Mouse (Mus musculus): ENCODE data around the gene Iqgap3. TPM values are rescaled to one million over a fixed set of nuclear protein-coding genes. Genes with fewer than 3 reads are reported as not detected.

Iqgap3 gene
- polyA plus RNA-seq, 1 experiment from 2014 or later: 6.8 TPM

DNA sequence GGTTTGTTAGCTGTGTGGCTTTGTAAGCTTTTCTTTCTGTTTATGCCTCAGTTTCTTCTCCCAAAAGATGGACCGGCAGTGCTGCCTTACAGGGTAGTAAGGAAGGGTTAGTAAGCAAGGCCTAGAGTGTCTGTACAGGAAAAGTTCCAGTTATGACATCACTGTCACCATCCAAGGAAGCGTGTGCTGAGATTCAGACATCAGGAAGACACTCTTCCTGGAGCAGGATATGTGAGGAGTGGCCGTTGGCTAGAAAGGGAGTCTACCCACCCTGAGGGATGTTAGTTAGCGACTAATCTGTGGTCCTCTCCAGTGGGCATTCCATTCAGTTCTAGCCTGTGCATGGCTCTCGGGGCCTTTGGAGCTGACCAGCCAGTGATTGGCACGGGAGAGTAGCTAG is 20.4 kb downstream of the Iqgap3 start:
- H3K36me3 ChIP-seq (ENCODE audit: insufficient read depth, low read length): 0 out of 2 replicates have a peak, but pooled peaks cover 9% of the 10 kb centered on the region
- no peaks in the 10 kb centered on the region for H3K9me3 ChIP-seq (replicated peaks; ENCODE audit: low read length)
- no peak overlapping the region for H3K4me3 ChIP-seq (replicated peaks; ENCODE audit: low read depth, low read length)
- no peak overlapping the region for H3K4me2 ChIP-seq (ENCODE audit: low read length)
- H3K4me1 ChIP-seq (replicated peaks; ENCODE audit: insufficient read depth, low read length): no peaks in the 10 kb centered on the region
- ATAC-seq (replicated peaks; ENCODE audit: low FRiP score, low read depth): no peak
- TF ChIP-seq CTCF (IDR thresholded peaks at IDR 0.05; ENCODE audit: low read depth): no peak
- peak; percentile 39 for DNase-seq (ENCODE audit: low spot score)
- H3K27me3 ChIP-seq (ENCODE audit: insufficient read depth, low read length): no peaks in the 10 kb centered on the region
- H3K9ac ChIP-seq (ENCODE audit: low read depth, low read length): no peak overlapping the region
- peak overlapping the region; percentile 72; the same call in 1 of the 2 replicates for H3K27ac ChIP-seq
- 76% methylated on average over 6 of the region's 6 CpGs for WGBS

DNA sequence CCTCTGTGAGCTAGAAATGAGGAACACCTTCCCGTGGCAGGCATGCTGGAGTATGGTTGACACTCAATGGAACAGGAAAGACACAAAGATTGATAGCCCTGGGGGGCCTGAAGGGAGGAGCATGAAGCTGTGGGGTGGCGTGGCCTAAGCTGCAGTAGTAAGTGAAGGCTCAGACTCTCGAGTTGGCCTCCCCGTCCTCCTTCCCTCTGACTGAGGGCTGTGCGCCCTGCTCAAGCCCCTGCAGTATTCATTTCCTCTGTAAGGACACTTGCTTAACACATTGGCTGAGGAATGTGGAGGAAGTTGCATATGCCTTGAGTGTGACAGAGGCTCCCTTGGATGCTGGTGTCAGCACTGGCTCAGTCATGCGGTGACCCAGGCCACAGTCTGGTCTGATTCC is 20.8 kb downstream of the Iqgap3 start:
- peak; percentile 23 for DNase-seq (ENCODE audit: low spot score)
- no peaks in the 10 kb centered on the region for H3K9me3 ChIP-seq (replicated peaks; ENCODE audit: low read length)

DNA sequence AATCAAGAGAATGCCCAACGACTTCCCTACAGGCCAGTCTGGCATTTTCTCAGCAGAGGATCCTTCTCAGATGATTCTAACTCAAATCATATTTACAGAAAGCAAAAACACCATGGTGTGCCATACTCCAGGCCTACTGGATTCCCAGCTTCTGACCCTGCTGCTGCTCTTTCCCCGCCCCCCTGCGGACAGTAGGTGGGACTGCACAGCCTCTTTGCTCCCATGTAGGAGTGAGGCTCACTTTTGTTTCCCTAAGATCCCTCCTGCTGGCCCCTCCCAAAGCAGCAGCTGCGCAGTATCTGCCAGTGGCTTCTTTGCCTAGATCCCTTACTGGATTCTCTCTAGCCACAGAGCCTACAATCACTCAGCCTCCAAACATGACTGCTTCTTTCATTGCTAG is 24.4 kb downstream of the Iqgap3 start:
- Histone ChIP-seq H3K4me3 (replicated peaks; ENCODE audit: low read depth, low read length) (no peak overlapping the region), H3K4me1 (replicated peaks; ENCODE audit: insufficient read depth, low read length) (no peaks in the 10 kb centered on the region), H3K4me2 (ENCODE audit: low read length) (no peak overlapping the region), H3K9me3 (replicated peaks; ENCODE audit: low read length) (no peaks in the 10 kb centered on the region), H3K36me3 (ENCODE audit: insufficient read depth, low read length) (0 out of 2 replicates have a peak, but pooled peaks cover 18% of the 10 kb centered on the region), H3K9ac (ENCODE audit: low read depth, low read length) (no peak overlapping the region), H3K27ac (no peak overlapping the region), H3K27me3 (ENCODE audit: insufficient read depth, low read length) (no peaks in the 10 kb centered on the region)
- 90% methylated on average over 4 of the region's 4 CpGs for WGBS
- DNase-seq (ENCODE audit: low spot score) (no peak), ATAC-seq (replicated peaks; ENCODE audit: low FRiP score, low read depth) (no peak)
- TF ChIP-seq CTCF (IDR thresholded peaks at IDR 0.05; ENCODE audit: low read depth): no peak

More for the DNA sequence above, 20.8 kb downstream of the Iqgap3 start:
- 0 out of 2 replicates have a peak, but pooled peaks have one; percentile 17 for ATAC-seq (replicated peaks; ENCODE audit: low FRiP score, low read depth)
- 63% methylated on average over 6 of the region's 6 CpGs for WGBS
- no peaks in the 10 kb centered on the region for H3K4me1 ChIP-seq (replicated peaks; ENCODE audit: insufficient read depth, low read length)
- no peak overlapping the region for H3K4me3 ChIP-seq (replicated peaks; ENCODE audit: low read depth, low read length)
- no peak for TF ChIP-seq CTCF (IDR thresholded peaks at IDR 0.05; ENCODE audit: low read depth)
- no peak overlapping the region for H3K9ac ChIP-seq (ENCODE audit: low read depth, low read length)
- no peaks in the 10 kb centered on the region for H3K27me3 ChIP-seq (ENCODE audit: insufficient read depth, low read length)
- 0 out of 2 replicates have a peak, but pooled peaks cover 10% of the 10 kb centered on the region for H3K36me3 ChIP-seq (ENCODE audit: insufficient read depth, low read length)
- H3K4me2 ChIP-seq (ENCODE audit: low read length): no peak overlapping the region
- peak overlapping the region; percentile 72; the same call in 1 of the 2 replicates for H3K27ac ChIP-seq

DNA sequence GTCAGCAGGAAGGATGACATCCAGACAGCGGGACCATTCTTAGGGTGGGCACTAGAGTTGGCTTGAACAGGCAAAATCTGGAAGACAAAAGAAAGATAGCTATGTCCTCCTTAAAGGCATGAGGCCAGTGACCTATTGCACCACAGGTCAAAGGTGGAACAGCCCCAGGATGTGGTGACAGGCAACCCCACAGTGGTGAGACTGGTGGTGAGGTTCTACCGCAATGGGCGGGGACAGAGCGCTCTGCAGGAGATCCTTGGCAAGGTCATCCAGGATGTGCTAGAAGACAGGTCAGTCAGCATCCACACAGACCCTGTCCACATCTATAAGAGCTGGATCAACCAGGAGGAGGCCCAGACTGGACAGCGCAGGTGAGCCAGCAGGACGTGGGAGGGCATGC is 27.4 kb downstream of the Iqgap3 start:
- Histone ChIP-seq H3K4me1 (replicated peaks; ENCODE audit: insufficient read depth, low read length) (no peaks in the 10 kb centered on the region), H3K9me3 (replicated peaks; ENCODE audit: low read length) (no peaks in the 10 kb centered on the region), H3K4me2 (ENCODE audit: low read length) (no peak overlapping the region), H3K27me3 (ENCODE audit: insufficient read depth, low read length) (no peaks in the 10 kb centered on the region), H3K9ac (ENCODE audit: low read depth, low read length) (no peak overlapping the region), H3K4me3 (replicated peaks; ENCODE audit: low read depth, low read length) (no peak overlapping the region), H3K36me3 (ENCODE audit: insufficient read depth, low read length) (peaks cover 30% of the 10 kb centered on the region; the same call in 1 of the 2 replicates), H3K27ac (no peak overlapping the region)
- ATAC-seq (replicated peaks; ENCODE audit: low FRiP score, low read depth) (no peak), DNase-seq (ENCODE audit: low spot score) (no peak)
- 95% methylated on average over 6 of the region's 6 CpGs for WGBS
- TF ChIP-seq CTCF (IDR thresholded peaks at IDR 0.05; ENCODE audit: low read depth): no peak

DNA sequence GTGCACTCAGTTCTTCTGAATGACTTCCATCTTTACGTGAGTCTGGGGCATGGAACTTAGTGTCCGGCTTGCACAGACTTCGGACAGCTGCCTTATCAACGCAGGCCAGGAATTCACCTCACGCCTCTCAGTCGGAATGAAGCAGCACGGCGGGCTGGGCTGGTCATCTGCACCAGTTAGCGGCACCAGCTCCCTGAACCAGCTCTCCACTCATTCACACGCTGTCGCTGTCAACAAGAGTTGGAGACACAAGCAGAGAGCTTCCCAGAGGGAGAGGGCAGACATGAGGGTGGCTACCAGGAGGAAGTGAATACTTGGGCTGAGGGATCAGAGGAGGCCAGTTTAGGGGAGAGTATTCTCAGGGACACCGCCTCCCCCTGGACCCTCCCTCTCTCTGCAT is 32.6 kb downstream of the Iqgap3 start:
- ATAC-seq (replicated peaks; ENCODE audit: low FRiP score, low read depth) (no peak), DNase-seq (ENCODE audit: low spot score) (no peak)
- 91% methylated on average over 12 of the region's 12 CpGs for WGBS
- H3K9me3 ChIP-seq (replicated peaks; ENCODE audit: low read length): no peaks in the 10 kb centered on the region
- no peak overlapping the region for H3K4me2 ChIP-seq (ENCODE audit: low read length)
- H3K4me3 ChIP-seq (replicated peaks; ENCODE audit: low read depth, low read length): no peak overlapping the region
- H3K9ac ChIP-seq (ENCODE audit: low read depth, low read length): no peak overlapping the region
- H3K36me3 ChIP-seq (ENCODE audit: insufficient read depth, low read length): peaks cover 26% of the 10 kb centered on the region; the same call in 1 of the 2 replicates
- no peak for TF ChIP-seq CTCF (IDR thresholded peaks at IDR 0.05; ENCODE audit: low read depth)
- H3K4me1 ChIP-seq (replicated peaks; ENCODE audit: insufficient read depth, low read length): no peaks in the 10 kb centered on the region
- H3K27ac ChIP-seq: no peak overlapping the region
- no peaks in the 10 kb centered on the region for H3K27me3 ChIP-seq (ENCODE audit: insufficient read depth, low read length)

DNA sequence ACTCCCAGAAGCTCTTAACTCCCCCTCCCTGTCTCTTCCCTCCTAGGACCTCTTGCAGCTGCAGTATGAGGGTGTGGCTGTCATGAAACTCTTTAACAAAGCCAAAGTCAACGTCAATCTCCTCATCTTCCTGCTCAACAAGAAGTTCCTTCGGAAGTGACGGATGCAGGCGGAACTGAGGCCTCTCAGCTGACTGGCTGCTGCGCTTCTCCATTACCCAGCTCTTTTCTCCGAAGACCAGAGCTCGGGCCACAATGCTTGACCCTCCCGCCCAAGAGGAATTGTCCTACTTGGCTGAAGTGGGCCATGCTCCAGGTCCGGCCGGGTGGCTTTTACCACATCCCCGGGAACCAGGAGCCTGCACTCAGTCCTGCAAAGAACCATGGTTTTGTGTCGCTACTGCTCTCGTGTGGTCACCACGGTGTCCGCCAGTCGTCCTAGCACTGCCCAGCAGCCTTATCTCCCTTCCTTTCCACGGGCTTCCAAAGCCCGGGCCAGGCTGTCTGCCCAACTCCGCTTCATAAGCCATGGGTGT is 38.4 kb downstream of the Iqgap3 start:
- WGBS: 85% methylated on average over 19 of the region's 19 CpGs
- no peaks in the 10 kb centered on the region for H3K4me1 ChIP-seq (replicated peaks; ENCODE audit: insufficient read depth, low read length)
- no peaks in the 10 kb centered on the region for H3K9me3 ChIP-seq (replicated peaks; ENCODE audit: low read length)
- no peak overlapping the region for H3K4me3 ChIP-seq (replicated peaks; ENCODE audit: low read depth, low read length)
- TF ChIP-seq CTCF (IDR thresholded peaks at IDR 0.05; ENCODE audit: low read depth): no peak
- no peak overlapping the region for H3K9ac ChIP-seq (ENCODE audit: low read depth, low read length)
- H3K27ac ChIP-seq: no peak overlapping the region
- DNase-seq (ENCODE audit: low spot score) (no peak), ATAC-seq (replicated peaks; ENCODE audit: low FRiP score, low read depth) (no peak)
- no peaks in the 10 kb centered on the region for H3K27me3 ChIP-seq (ENCODE audit: insufficient read depth, low read length)
- H3K4me2 ChIP-seq (ENCODE audit: low read length): no peak overlapping the region
- H3K36me3 ChIP-seq (ENCODE audit: insufficient read depth, low read length): peaks cover 12% of the 10 kb centered on the region; the same call in 1 of the 2 replicates

Data from kidney, postnatal 0 days (tissue).